Mouse (Mus musculus): ENCODE measurements at regions not wholly inside any gene's neighbourhood (a gene's known extent, or its start where the extent isn't known, plus 50 kb on each side); places are given as distances from the start of the nearest gene placed in this dataset.

DNA sequence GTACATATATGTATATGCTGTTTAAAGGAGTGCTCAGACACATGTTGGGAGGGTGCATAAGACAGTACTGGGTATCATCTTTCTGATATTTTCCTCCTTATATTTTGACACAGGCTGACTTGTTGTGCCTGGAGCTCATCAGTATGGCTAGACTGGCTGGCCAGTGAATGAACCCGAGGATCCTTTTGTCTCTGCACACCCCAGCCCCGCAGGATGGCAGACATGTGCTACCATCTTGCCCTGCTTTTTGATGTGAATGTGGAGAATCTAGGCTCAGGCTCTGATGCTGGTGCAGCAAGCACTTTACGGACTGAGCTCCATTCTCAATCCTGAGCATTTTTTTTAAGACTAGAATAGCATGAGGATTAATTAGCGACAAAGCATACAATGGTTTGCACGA is 332.4 kb upstream of the Sox9 start:
- H3K27ac ChIP-seq (replicated peaks): no peak overlapping the region
- H3K4me1 ChIP-seq (replicated peaks): no peaks in the 10 kb centered on the region
- H3K9ac ChIP-seq: no peak overlapping the region
- 52% methylated on average over 5 of the region's 5 CpGs for WGBS (ENCODE audit: insufficient replicate concordance)
- no peaks in the 10 kb centered on the region for H3K27me3 ChIP-seq
- no peak for ATAC-seq (ENCODE audit: insufficient read depth)
- H3K4me2 ChIP-seq: no peak overlapping the region
- H3K36me3 ChIP-seq (replicated peaks): no peaks in the 10 kb centered on the region
- no peaks in the 10 kb centered on the region for H3K9me3 ChIP-seq (replicated peaks)
- H3K4me3 ChIP-seq (replicated peaks): no peak overlapping the region

DNA sequence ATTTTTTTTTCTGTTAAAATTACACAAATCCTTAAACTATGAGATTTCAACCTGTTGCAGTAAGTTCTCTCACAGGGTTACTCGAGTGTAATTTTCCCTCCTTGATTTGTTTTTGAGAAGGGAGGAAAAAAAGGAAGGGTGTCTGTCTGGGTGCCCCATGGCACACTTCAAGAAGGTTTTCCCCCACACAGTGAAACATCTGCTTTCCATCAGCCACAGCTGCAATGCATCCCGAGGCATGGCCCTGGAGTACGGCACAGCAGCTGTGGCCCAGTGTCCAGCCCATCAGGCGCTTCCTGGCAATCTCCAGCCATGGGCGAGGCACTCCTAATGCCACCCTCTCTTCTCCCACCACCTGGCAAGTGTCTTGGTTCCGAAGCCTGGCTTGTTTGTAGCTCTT is 331.8 kb upstream of the Sox9 start:
- WGBS (ENCODE audit: insufficient replicate concordance): 47% methylated on average over 6 of the region's 6 CpGs

DNA sequence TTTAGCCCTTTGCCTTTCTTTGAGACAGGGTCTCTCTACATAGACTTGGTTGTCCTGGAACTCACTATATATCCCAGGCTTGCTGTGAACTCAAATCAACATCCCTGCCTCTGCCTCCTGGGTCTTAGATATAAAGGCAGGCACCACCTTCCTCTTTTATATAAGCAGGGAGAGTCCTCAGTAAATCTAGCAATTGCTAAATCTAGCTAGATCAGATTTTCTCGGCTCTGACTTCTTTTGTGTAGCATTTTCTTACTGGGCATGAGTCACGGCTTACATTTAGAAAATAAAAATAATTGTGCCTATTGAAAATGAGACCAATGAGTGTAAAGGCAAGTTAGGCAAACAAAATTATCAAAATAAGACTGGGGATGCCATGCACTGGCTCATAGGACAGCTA is 323.9 kb upstream of the Sox9 start:
- ATAC-seq (ENCODE audit: insufficient read depth): no peak
- Histone ChIP-seq H3K27ac (replicated peaks) (no peak overlapping the region), H3K36me3 (replicated peaks) (no peaks in the 10 kb centered on the region), H3K27me3 (no peaks in the 10 kb centered on the region), H3K9me3 (replicated peaks) (no peaks in the 10 kb centered on the region), H3K4me3 (replicated peaks) (no peak overlapping the region), H3K4me1 (replicated peaks) (no peaks in the 10 kb centered on the region), H3K4me2 (no peak overlapping the region), H3K9ac (no peak overlapping the region)
- WGBS (ENCODE audit: insufficient replicate concordance): 66% methylated on average over 2 of the region's 2 CpGs

More for the DNA sequence above, 331.8 kb upstream of the Sox9 start:
- no peaks in the 10 kb centered on the region for H3K36me3 ChIP-seq (replicated peaks)
- H3K27ac ChIP-seq (replicated peaks): no peak overlapping the region
- H3K4me3 ChIP-seq (replicated peaks): no peak overlapping the region
- no peaks in the 10 kb centered on the region for H3K4me1 ChIP-seq (replicated peaks)
- H3K9ac ChIP-seq: no peak overlapping the region
- H3K9me3 ChIP-seq (replicated peaks): no peaks in the 10 kb centered on the region
- H3K4me2 ChIP-seq: no peak overlapping the region
- no peak for ATAC-seq (ENCODE audit: insufficient read depth)
- H3K27me3 ChIP-seq: no peaks in the 10 kb centered on the region

DNA sequence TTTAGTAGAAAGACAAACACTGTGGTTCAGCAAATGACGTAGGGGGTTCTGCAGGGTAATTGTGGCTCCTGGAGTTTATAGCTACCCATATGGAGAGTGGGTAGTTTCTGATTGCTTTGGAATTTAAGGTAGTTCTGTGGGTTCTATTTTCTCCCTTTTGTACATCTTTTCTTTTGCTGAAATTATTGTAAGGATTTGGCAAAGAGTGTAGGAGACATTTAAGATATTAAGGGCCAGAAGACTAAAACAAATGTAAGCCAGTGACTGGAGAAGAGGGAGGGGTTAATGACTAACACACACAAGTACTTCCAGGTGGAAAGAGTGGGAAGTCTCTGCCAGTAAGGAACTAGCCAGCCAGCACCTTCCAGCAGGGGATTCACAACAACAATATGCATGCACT is 318.9 kb upstream of the Sox9 start:
- H3K36me3 ChIP-seq (replicated peaks): no peaks in the 10 kb centered on the region
- no peak for ATAC-seq (ENCODE audit: insufficient read depth)
- H3K4me3 ChIP-seq (replicated peaks): no peak overlapping the region
- no peak overlapping the region for H3K9ac ChIP-seq
- WGBS (ENCODE audit: insufficient replicate concordance): 56% methylated on average over 1 of the region's 1 CpGs
- no peaks in the 10 kb centered on the region for H3K9me3 ChIP-seq (replicated peaks)
- no peaks in the 10 kb centered on the region for H3K27me3 ChIP-seq
- no peaks in the 10 kb centered on the region for H3K4me1 ChIP-seq (replicated peaks)
- H3K4me2 ChIP-seq: no peak overlapping the region
- no peak overlapping the region for H3K27ac ChIP-seq (replicated peaks)

DNA sequence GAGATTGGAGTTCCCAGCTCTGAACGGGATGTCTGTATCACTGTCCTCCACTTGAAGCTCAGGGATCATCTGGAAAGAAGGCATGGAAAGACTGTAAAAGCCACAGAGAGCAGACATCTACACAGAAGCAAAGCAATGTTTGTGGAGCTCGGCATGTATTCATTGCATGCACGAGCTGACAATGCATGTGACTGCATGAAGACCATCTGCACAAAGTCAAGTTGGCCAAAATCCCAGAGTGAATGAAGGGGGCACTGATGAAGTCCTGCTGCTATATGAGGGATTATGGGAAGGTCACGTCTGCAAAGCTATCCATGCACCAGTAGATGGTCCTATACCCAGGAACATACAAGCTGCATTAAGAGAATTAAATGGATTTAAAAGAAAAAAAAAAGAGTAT is 317.6 kb upstream of the Sox9 start:
- no peak overlapping the region for H3K4me2 ChIP-seq
- 54% methylated on average over 4 of the region's 4 CpGs for WGBS (ENCODE audit: insufficient replicate concordance)
- H3K36me3 ChIP-seq (replicated peaks): no peaks in the 10 kb centered on the region
- no peaks in the 10 kb centered on the region for H3K27me3 ChIP-seq
- H3K4me3 ChIP-seq (replicated peaks): no peak overlapping the region
- H3K9me3 ChIP-seq (replicated peaks): no peaks in the 10 kb centered on the region
- ATAC-seq (ENCODE audit: insufficient read depth): no peak
- no peaks in the 10 kb centered on the region for H3K4me1 ChIP-seq (replicated peaks)
- H3K27ac ChIP-seq (replicated peaks): no peak overlapping the region
- H3K9ac ChIP-seq: no peak overlapping the region

DNA sequence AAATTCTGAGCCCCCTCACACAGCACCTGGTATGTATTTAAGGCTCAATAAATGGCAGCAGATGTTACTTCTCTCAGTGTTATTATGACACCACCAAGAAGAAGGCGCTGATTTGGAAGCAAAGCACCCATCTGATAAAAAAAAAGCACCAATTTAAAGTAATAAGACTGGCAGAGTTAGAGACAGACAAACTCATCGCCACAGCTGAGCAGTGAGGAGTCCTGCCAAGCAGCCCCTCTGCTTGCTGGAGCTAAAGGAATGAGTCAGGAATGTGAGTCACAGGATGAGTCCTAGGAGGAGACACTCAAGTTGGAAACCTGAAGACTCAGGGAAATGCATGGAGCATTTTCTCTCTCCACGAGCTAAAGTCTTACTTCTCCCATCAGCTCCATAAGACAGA is 311.7 kb upstream of the Sox9 start:
- no peaks in the 10 kb centered on the region for H3K4me1 ChIP-seq (replicated peaks)
- no peak overlapping the region for H3K27ac ChIP-seq (replicated peaks)
- H3K36me3 ChIP-seq (replicated peaks): no peaks in the 10 kb centered on the region
- ATAC-seq (ENCODE audit: insufficient read depth): no peak
- H3K4me3 ChIP-seq (replicated peaks): no peak overlapping the region
- H3K27me3 ChIP-seq: no peaks in the 10 kb centered on the region
- no peak overlapping the region for H3K9ac ChIP-seq
- WGBS (ENCODE audit: insufficient replicate concordance): 50% methylated on average over 3 of the region's 3 CpGs
- H3K9me3 ChIP-seq (replicated peaks): no peaks in the 10 kb centered on the region
- no peak overlapping the region for H3K4me2 ChIP-seq

DNA sequence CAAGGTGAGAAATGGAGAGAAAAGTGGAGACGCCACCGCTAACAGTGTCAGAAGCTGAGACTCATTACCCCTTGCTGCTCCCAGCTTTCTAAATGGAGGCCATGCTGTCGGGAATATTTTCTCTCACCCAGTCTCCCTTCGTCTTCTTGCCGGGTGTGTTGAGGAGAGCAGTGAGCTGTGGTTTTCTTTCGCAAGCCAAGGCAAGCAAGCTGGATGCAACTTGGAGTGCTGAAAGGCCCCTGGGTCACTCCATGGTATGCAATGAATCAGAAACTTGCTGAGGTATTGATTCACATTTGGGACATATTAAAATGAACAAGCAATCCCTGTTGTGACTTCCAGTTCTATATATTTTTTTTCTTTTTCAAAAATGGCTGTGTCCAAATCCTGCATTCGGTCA is 308.8 kb upstream of the Sox9 start:
- Histone ChIP-seq H3K27ac (replicated peaks) (no peak overlapping the region), H3K9ac (no peak overlapping the region), H3K4me3 (replicated peaks) (no peak overlapping the region), H3K9me3 (replicated peaks) (no peaks in the 10 kb centered on the region), H3K4me2 (no peak overlapping the region), H3K27me3 (no peaks in the 10 kb centered on the region), H3K36me3 (replicated peaks) (no peaks in the 10 kb centered on the region), H3K4me1 (replicated peaks) (no peaks in the 10 kb centered on the region)
- 65% methylated on average over 7 of the region's 7 CpGs for WGBS (ENCODE audit: insufficient replicate concordance)
- ATAC-seq (ENCODE audit: insufficient read depth): no peak

DNA sequence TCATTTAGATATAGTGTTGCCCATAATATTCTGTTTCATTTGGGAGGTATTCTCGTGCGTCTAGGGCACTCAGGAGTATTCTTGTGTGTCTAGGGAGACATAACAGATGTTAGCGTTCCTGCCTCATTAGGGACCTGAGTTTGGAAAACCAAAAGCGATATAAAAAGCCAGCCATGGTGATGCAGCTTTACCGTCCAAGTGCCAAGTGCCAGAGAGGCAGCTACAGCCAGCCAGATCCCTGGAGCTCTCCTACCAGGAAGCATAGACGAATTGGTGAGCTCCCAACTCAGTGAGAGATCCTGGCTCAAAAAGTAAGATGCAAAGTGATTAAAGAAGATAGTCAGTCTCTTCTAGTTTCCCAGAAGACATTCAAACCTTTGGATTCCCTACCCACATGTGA is 308.3 kb upstream of the Sox9 start:
- 57% methylated on average over 6 of the region's 6 CpGs for WGBS (ENCODE audit: insufficient replicate concordance)
- Histone ChIP-seq H3K27me3 (no peaks in the 10 kb centered on the region), H3K4me3 (replicated peaks) (no peak overlapping the region), H3K9ac (no peak overlapping the region), H3K36me3 (replicated peaks) (no peaks in the 10 kb centered on the region), H3K27ac (replicated peaks) (no peak overlapping the region), H3K9me3 (replicated peaks) (no peaks in the 10 kb centered on the region), H3K4me1 (replicated peaks) (no peaks in the 10 kb centered on the region), H3K4me2 (no peak overlapping the region)
- no peak for ATAC-seq (ENCODE audit: insufficient read depth)

DNA sequence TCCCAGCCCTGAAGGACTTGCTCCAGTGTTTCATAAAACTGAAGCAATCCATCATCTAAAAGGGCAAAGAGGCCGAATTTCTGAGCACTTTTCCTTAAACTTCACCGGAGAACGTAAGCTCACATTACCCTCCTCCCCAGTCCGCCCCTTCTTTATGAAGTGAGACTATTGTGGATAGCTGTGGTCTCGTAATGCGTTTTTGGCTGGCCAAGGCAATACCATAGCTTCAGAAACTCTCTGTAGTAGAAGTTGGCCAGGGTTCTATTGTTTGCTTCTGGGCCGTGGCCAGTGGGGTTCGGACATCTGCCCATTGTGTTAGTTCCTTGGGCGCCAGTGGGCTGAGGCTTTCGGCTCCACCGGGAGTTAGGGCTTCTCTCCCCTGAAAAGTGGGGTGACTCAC is 301.7 kb upstream of the Sox9 start:
- no peak overlapping the region for H3K4me3 ChIP-seq (replicated peaks)
- no peaks in the 10 kb centered on the region for H3K36me3 ChIP-seq (replicated peaks)
- no peak overlapping the region for H3K9ac ChIP-seq
- no peaks in the 10 kb centered on the region for H3K4me1 ChIP-seq (replicated peaks)
- WGBS (ENCODE audit: insufficient replicate concordance): 69% methylated on average over 11 of the region's 11 CpGs
- H3K27ac ChIP-seq (replicated peaks): no peak overlapping the region
- H3K4me2 ChIP-seq: no peak overlapping the region
- no peaks in the 10 kb centered on the region for H3K9me3 ChIP-seq (replicated peaks)
- no peaks in the 10 kb centered on the region for H3K27me3 ChIP-seq
- no peak for ATAC-seq (ENCODE audit: insufficient read depth)

DNA sequence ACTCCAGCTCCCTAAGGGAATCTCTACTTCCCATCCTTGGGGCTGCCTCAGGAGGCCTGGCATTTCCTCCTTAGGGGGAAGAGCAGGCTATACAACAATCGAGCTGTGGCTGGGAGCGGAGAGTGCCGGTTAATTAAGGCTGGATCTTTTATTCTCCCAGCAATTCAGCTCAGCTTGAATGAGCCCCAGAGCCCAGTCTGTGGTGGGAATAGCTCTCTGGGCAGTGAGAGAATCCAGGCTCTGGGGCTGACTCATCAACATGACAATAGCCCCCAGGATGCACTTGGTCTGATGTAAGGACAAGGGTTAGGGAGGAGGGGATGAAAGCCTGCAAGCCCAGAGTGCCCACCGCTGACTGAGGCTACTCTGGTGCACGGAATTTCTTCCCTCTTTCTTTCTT is 280.2 kb upstream of the Sox9 start:
- H3K36me3 ChIP-seq (replicated peaks): no peaks in the 10 kb centered on the region
- H3K27ac ChIP-seq (replicated peaks): no peak overlapping the region
- no peak overlapping the region for H3K4me2 ChIP-seq
- no peak overlapping the region for H3K4me3 ChIP-seq (replicated peaks)
- H3K9ac ChIP-seq: no peak overlapping the region
- WGBS (ENCODE audit: insufficient replicate concordance): 15% methylated on average over 5 of the region's 5 CpGs
- no peaks in the 10 kb centered on the region for H3K9me3 ChIP-seq (replicated peaks)
- no peak for ATAC-seq (ENCODE audit: insufficient read depth)
- no peaks in the 10 kb centered on the region for H3K27me3 ChIP-seq
- no peaks in the 10 kb centered on the region for H3K4me1 ChIP-seq (replicated peaks)

DNA sequence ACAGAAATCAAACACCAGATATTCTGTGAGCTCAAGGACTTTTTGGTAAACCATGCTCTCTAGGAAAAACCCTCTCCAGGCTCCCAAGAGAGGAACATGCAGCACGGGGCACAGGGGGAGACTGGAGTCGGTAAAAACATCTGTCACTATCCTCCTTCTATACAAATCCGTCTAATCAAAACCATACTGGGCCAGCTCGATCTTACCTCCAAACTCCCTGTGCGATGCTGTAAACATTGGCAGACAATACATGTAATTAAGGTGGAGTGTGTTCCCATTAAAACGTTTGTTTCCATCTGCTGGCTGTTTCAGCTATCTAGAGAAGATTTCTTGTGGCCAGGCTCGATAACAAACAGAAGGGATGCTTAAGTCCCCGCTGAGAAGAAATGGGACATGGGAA is 262.9 kb upstream of the Sox9 start:
- Histone ChIP-seq H3K27ac (replicated peaks) (no peak overlapping the region), H3K36me3 (replicated peaks) (no peaks in the 10 kb centered on the region), H3K9ac (no peak overlapping the region), H3K4me1 (replicated peaks) (no peaks in the 10 kb centered on the region), H3K9me3 (replicated peaks) (no peaks in the 10 kb centered on the region), H3K27me3 (no peaks in the 10 kb centered on the region), H3K4me3 (replicated peaks) (no peak overlapping the region), H3K4me2 (no peak overlapping the region)
- 55% methylated on average over 8 of the region's 8 CpGs for WGBS (ENCODE audit: insufficient replicate concordance)
- no peak for ATAC-seq (ENCODE audit: insufficient read depth)

DNA sequence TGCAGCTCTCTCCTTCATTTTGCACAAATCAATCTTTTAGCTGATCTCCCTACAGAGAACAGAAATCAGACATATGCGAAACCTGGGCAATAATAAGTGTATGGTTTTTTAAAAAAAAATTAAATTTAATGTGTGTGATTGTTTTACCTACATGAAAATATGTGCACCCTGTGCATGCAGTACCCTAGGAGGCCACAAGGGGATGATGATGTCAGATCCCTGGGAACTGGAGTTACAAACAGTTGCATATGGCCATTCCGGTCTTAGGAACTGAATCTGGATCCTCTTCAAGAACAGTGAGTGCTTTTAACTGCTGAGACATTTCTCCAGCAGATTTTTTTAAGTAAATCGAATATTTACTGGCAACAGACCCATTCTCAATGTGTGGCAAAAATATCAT is 257.0 kb upstream of the Sox9 start:
- Histone ChIP-seq H3K4me2 (no peak overlapping the region), H3K4me3 (replicated peaks) (no peak overlapping the region), H3K4me1 (replicated peaks) (no peaks in the 10 kb centered on the region), H3K27me3 (no peaks in the 10 kb centered on the region), H3K9ac (no peak overlapping the region), H3K9me3 (replicated peaks) (no peaks in the 10 kb centered on the region), H3K27ac (replicated peaks) (no peak overlapping the region), H3K36me3 (replicated peaks) (no peaks in the 10 kb centered on the region)
- WGBS (ENCODE audit: insufficient replicate concordance): 56% methylated on average over 3 of the region's 3 CpGs
- ATAC-seq (ENCODE audit: insufficient read depth): no peak
